Mouse (Mus musculus) thymus, adult 2 months (tissue): ENCODE data around the gene Akap13.

Experiments used
- CTCF ChIP-seq: fragments of 200-500 bp; IDR thresholded peaks from 2 replicates; pipeline ENCODE4 v1.5.1; 2012; ENCODE audit warnings: mild to moderate bottlenecking, control low read depth, low read length, moderate library complexity, borderline replicate concordance; ENCODE audit not compliant: control insufficient read depth, poor library complexity, insufficient read depth; ENCODE audit errors: extremely low read depth
- POLR2A ChIP-seq: fragments of 200-500 bp; IDR thresholded peaks from 2 replicates; pipeline ENCODE4 v1.6.1; 2012; ENCODE audit warnings: mild to moderate bottlenecking, low read length, control low read depth, moderate library complexity; ENCODE audit not compliant: control insufficient read depth, poor library complexity, insufficient read depth; ENCODE audit errors: extremely low read depth

- TF ChIP-seq CTCF (no peak), POLR2A (no peak)
These were observed 330.3 kb downstream of the Akap13 start for GRCm38 (mm10) chr7:75785388-75786328.
